Mouse (Mus musculus) MEL (cell line): ENCODE data around the gene Zfp281. TPM values are rescaled to one million over a fixed set of nuclear protein-coding genes. Genes with fewer than 3 reads are reported as not detected.

Experiments used
- DNase-seq: peaks from one replicate; pipeline ENCODE4 v3.0.0; 2011; ENCODE audit warnings: low read depth, low spot score
- H3K27ac ChIP-seq: 2 replicates; pipeline ENCODE4 v1.5.1; 2012; ENCODE audit warnings: low read depth, mild to moderate bottlenecking, control low read depth, low read length, moderate library complexity; ENCODE audit not compliant: control insufficient read depth
- H3K27me3 ChIP-seq, 2 experiments: fragments of 150-350 bp in 1 of 2; sonication (generic) in 1 of 2; 2 replicates each; pipeline ENCODE4 v1.6.1; 2012; ENCODE audit warnings: low read length in 2 of 2, mild to moderate bottlenecking in 2 of 2, improper control_type of control experiment in 1 of 2, moderate library complexity in 1 of 2; ENCODE audit not compliant: insufficient read depth in 2 of 2, control insufficient read depth in 1 of 2
- H3K36me3 ChIP-seq, 2 experiments: 2 replicates each; pipeline ENCODE4 v1.6.1; 2012 to 2014; ENCODE audit warnings: low read length in 2 of 2, improper control_type of control experiment in 1 of 2, inconsistent platforms in 1 of 2, mild to moderate bottlenecking in 1 of 2; ENCODE audit not compliant: insufficient read depth in 2 of 2, control insufficient read depth in 1 of 2
- H3K4me1 ChIP-seq, 2 experiments: fragments of 150-350 bp in 1 of 2; sonication (generic) in 1 of 2; 2 replicates each; pipeline ENCODE4 v1.6.1; 2012; ENCODE audit warnings: low read length in 2 of 2, improper control_type of control experiment in 1 of 2, mild to moderate bottlenecking in 1 of 2; ENCODE audit not compliant: insufficient read depth in 2 of 2, control insufficient read depth in 1 of 2
- H3K4me3 ChIP-seq, 2 experiments: fragments of 150-350 bp in 1 of 2; sonication (generic) in 1 of 2; 2 replicates each; pipeline ENCODE4 v1.5.1; 2012; ENCODE audit warnings: low read depth in 2 of 2, low read length in 2 of 2, mild to moderate bottlenecking in 2 of 2, moderate library complexity in 2 of 2, control low read depth in 1 of 2, improper control_type of control experiment in 1 of 2; ENCODE audit not compliant: control insufficient read depth in 1 of 2, insufficient read depth in 1 of 2
- H3K79me2 ChIP-seq: 2 replicates; pipeline ENCODE4 v1.6.1; 2012; ENCODE audit warnings: mild to moderate bottlenecking, low read length, moderate library complexity; ENCODE audit not compliant: control insufficient read depth, poor library complexity, insufficient read depth
- H3K9ac ChIP-seq: 2 replicates; pipeline ENCODE4 v1.6.1; 2012; ENCODE audit warnings: low read depth, mild to moderate bottlenecking, control low read depth, low read length, moderate library complexity; ENCODE audit not compliant: control insufficient read depth, poor library complexity, severe bottlenecking
- H3K9me3 ChIP-seq: fragments of 150-350 bp; sonication (generic); replicated peaks from 2 replicates; pipeline ENCODE4 v1.6.1; 2012; ENCODE audit warnings: mild to moderate bottlenecking, low read length, improper control_type of control experiment, moderate library complexity; ENCODE audit not compliant: insufficient read depth
- BHLHE40 ChIP-seq: IDR thresholded peaks from 2 replicates; pipeline ENCODE4 v1.6.1; 2012; ENCODE audit warnings: low read depth, mild to moderate bottlenecking, inconsistent platforms, low read length, improper control_type of control experiment, borderline replicate concordance
- CHD1 ChIP-seq: IDR thresholded peaks from 2 replicates; pipeline ENCODE4 v1.6.1; 2012; ENCODE audit warnings: low read depth, mild to moderate bottlenecking, inconsistent platforms, low read length, improper control_type of control experiment
- CTCF ChIP-seq, 3 experiments: IDR thresholded peaks in 2 of 3; conservative IDR thresholded peaks in 1 of 3; 2 replicates each; pipeline ENCODE4 v1.5.1; 2011 to 2012; ENCODE audit warnings: low read length in 3 of 3, low read depth in 2 of 3, mild to moderate bottlenecking in 2 of 3, improper control_type of control experiment in 1 of 3, inconsistent platforms in 1 of 3, mixed read lengths in 1 of 3, moderate library complexity in 1 of 3; ENCODE audit not compliant: control insufficient read depth in 1 of 3, insufficient read depth in 1 of 3, poor library complexity in 1 of 3, severe bottlenecking in 1 of 3
- E2F4 ChIP-seq: IDR thresholded peaks from 2 replicates; pipeline ENCODE4 v1.6.1; 2011; ENCODE audit warnings: low read depth, low read length, improper control_type of control experiment, borderline replicate concordance
- EP300 ChIP-seq, 2 experiments: IDR thresholded peaks; 2 replicates each; pipeline ENCODE4 v1.6.1; 2011; ENCODE audit warnings: improper control_type of control experiment in 2 of 2, low read length in 2 of 2, low read depth in 1 of 2, mild to moderate bottlenecking in 1 of 2
- HCFC1 ChIP-seq: IDR thresholded peaks from 2 replicates; pipeline ENCODE4 v1.6.1; 2012; ENCODE audit warnings: low read depth, mild to moderate bottlenecking, inconsistent platforms, low read length, improper control_type of control experiment, moderate library complexity
- KAT2A ChIP-seq: conservative IDR thresholded peaks from 2 replicates; pipeline ENCODE4 v1.6.1; 2012; ENCODE audit warnings: low read depth, low read length, improper control_type of control experiment, inconsistent platforms
- MAFK ChIP-seq: IDR thresholded peaks from 2 replicates; pipeline ENCODE4 v1.6.1; 2011; ENCODE audit warnings: low read depth, mild to moderate bottlenecking, low read length, improper control_type of control experiment, borderline replicate concordance
- MAX ChIP-seq: IDR thresholded peaks from 2 replicates; pipeline ENCODE4 v1.6.1; 2011; ENCODE audit warnings: low read length, improper control_type of control experiment
- MAZ ChIP-seq: IDR thresholded peaks from 2 replicates; pipeline ENCODE4 v1.6.1; 2012; ENCODE audit warnings: low read depth, mild to moderate bottlenecking, inconsistent platforms, low read length, improper control_type of control experiment
- MYC ChIP-seq: IDR thresholded peaks from 2 replicates; pipeline ENCODE4 v1.6.1; 2011; ENCODE audit warnings: low read depth, mild to moderate bottlenecking, low read length, improper control_type of control experiment, moderate library complexity
- NELFE ChIP-seq: IDR thresholded peaks from 2 replicates; pipeline ENCODE4 v1.6.1; 2011; ENCODE audit warnings: low read depth, low read length, improper control_type of control experiment
- POLR2AphosphoS2 ChIP-seq: IDR thresholded peaks from 2 replicates; pipeline ENCODE4 v1.6.1; 2011; ENCODE audit warnings: low read length, improper control_type of control experiment
- SMC3 ChIP-seq: IDR thresholded peaks from 2 replicates; pipeline ENCODE4 v1.6.1; 2011; ENCODE audit warnings: low read depth, low read length, improper control_type of control experiment
- TBP ChIP-seq: IDR thresholded peaks from 2 replicates; pipeline ENCODE4 v1.8.0; 2011; ENCODE audit warnings: low read depth, low read length, improper control_type of control experiment
- TCF12 ChIP-seq: IDR thresholded peaks from 2 replicates; pipeline ENCODE4 v1.6.1; 2014; ENCODE audit warnings: low read depth, mild to moderate bottlenecking, inconsistent platforms, low read length, improper control_type of control experiment, moderate library complexity
- USF1 ChIP-seq: IDR thresholded peaks from 2 replicates; pipeline ENCODE4 v1.6.1; 2014; ENCODE audit warnings: low read depth, mild to moderate bottlenecking, inconsistent platforms, low read length, improper control_type of control experiment, moderate library complexity
- USF2 ChIP-seq, 2 experiments: IDR thresholded peaks; 2 replicates each; pipeline ENCODE4 v1.6.1; 2011 to 2012; ENCODE audit warnings: improper control_type of control experiment in 2 of 2, low read length in 2 of 2, borderline replicate concordance in 1 of 2, inconsistent platforms in 1 of 2, low read depth in 1 of 2, mild to moderate bottlenecking in 1 of 2; ENCODE audit not compliant: insufficient read depth in 1 of 2
- ZC3H11A ChIP-seq: IDR thresholded peaks from 2 replicates; pipeline ENCODE4 v1.6.1; 2012; ENCODE audit warnings: low read depth, mild to moderate bottlenecking, inconsistent platforms, low read length, improper control_type of control experiment
- ZMIZ1 ChIP-seq: IDR thresholded peaks from 2 replicates; pipeline ENCODE4 v1.6.1; 2012; ENCODE audit warnings: low read depth, mild to moderate bottlenecking, inconsistent platforms, low read length, improper control_type of control experiment, moderate library complexity
- polyA plus RNA-seq, 2 experiments: library from polyadenylated mRNA; stranded (reverse) in 1 of 2; unstranded in 1 of 2; fragments of >175 nt in 1 of 2; fragments of >200 nt in 1 of 2; gene quantifications; 2 replicates each; pipeline versions ENCODE4 v1.2.1 to v1.2.4; 2012; ENCODE audit warnings: low replicate concordance in 2 of 2, low read depth in 1 of 2; ENCODE audit not compliant: insufficient read length in 2 of 2, insufficient read depth in 1 of 2, missing spikeins in 1 of 2
- total RNA-seq: library from RNA; depleted of rRNA; stranded (reverse); fragments of 300-350 nt; gene quantifications from 2 replicates; pipeline ENCODE4 v1.2.3, GENCODE M21; 2012

The Zfp281 gene
- total and polyA plus RNA-seq, 3 experiments, result 10.5 to 12.4 TPM; not detected in 1

DNA sequence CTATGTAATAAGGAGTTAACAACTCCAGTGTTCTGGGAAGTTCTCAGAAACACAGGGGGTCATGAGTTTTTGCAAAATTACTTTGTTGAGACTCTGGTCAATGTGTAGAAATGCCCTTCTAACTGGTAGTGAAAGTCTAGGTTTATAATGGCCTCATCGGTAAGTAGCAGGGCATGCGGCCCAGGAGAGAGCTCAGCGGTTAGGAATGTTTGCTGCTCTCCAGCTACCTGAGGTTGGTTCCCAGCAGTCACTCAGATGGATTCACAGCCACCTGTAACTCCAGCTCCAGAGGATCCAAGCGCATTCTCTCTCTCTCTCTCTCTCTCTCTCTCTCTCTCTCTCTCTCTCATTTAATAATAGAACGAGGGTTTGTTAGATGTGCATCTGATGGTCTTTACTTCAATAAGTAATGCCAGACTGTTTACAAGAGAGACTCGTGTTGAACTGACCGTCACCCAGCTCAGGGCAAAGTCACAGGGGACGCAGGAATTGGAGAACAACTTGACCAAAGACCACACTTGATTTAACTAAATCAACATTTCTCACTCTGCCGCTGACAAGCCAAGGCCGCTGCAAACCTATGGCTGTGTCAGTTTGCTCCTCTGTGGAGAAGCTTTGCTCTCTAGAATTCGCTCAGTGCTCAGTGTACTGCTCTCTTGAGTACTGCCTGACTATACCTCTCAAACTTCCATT is 9.8 kb upstream of the Zfp281 start:
- DNase-seq, result no peak

DNA sequence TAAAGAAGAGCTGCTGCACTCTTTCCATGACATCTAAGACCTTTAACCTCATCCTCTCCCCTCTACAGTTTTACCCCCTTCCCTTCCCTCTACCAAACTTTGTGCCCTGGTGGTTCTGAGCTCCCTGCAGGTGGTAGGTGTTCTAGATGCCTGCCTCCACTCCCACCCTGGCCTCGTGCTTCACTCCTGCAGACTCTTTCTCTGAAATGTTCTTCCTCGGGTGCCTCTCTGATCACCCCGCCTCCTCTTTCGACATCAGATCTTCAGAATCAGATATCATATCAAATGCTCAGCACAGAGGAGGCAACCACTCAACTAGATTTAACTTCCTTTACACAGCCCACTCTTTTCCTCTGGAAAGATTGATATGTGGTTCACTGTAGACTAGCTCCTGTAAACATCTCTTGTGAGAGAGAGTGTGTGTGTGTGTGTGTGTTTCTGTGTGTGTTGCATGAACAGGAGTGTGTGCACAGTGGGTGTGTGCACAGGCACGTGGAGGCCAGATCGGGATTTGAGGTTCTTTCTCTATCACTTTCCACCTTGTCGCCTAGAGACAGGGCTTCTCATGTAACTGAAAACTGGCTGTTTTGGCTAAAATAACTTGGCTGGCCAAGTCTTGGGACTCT is 7.4 kb upstream of the Zfp281 start:
- TF ChIP-seq MYC (no peak), MAZ (no peak), ZMIZ1 (no peak), TCF12 (no peak), CTCF (IDR thresholded peaks at IDR 0.05 in 2 of 3, conservative IDR thresholded peaks at IDR 0.05 in 1 of 3; ENCODE audit: control insufficient read depth in 1 of 3, insufficient read depth in 1 of 3, low read depth in 2 of 3, low read length in 3 of 3, poor library complexity in 1 of 3, severe bottlenecking in 1 of 3) (no peak), CHD1 (no peak), HCFC1 (no peak)
- Histone ChIP-seq H3K27ac (no peak overlapping the region), H3K36me3 (no peaks in the 10 kb centered on the region), H3K79me2 (no peaks in the 10 kb centered on the region), H3K9ac (no peak overlapping the region), H3K4me3 (no peak overlapping the region), H3K9me3 (no peaks in the 10 kb centered on the region), H3K4me1 (peaks cover 0 to 4% of the 10 kb centered on the region in 2 experiments; a peak in 1 of 4 replicates), H3K27me3 (peaks cover 0 to 3% of the 10 kb centered on the region in 2 experiments; a peak in 1 of 4 replicates)
- no peak for DNase-seq

More for the DNA sequence above, 9.8 kb upstream of the Zfp281 start:
- Histone ChIP-seq H3K4me1 (peaks cover 0 to 4% of the 10 kb centered on the region in 2 experiments; a peak in 1 of 4 replicates), H3K36me3 (no peaks in the 10 kb centered on the region), H3K27ac (no peak overlapping the region), H3K27me3 (peaks cover 0 to 3% of the 10 kb centered on the region in 2 experiments; a peak in 1 of 4 replicates), H3K9me3 (no peaks in the 10 kb centered on the region), H3K9ac (no peak overlapping the region), H3K79me2 (no peaks in the 10 kb centered on the region), H3K4me3 (no peak overlapping the region)
- TF ChIP-seq MYC (no peak), MAZ (no peak), EP300 (IDR thresholded peaks at IDR 0.05; ENCODE audit: low read depth in 1 of 2, low read length in 2 of 2) (no peak), MAFK (no peak), HCFC1 (no peak), ZC3H11A (no peak), KAT2A (no peak), USF1 (no peak), E2F4 (no peak), ZMIZ1 (no peak), CTCF (IDR thresholded peaks at IDR 0.05 in 2 of 3, conservative IDR thresholded peaks at IDR 0.05 in 1 of 3; ENCODE audit: control insufficient read depth in 1 of 3, insufficient read depth in 1 of 3, low read depth in 2 of 3, low read length in 3 of 3, poor library complexity in 1 of 3, severe bottlenecking in 1 of 3) (no peak), USF2 (IDR thresholded peaks at IDR 0.05; ENCODE audit: borderline replicate concordance in 1 of 2, insufficient read depth in 1 of 2, low read depth in 1 of 2, low read length in 2 of 2) (no peak), TBP (no peak), NELFE (no peak), SMC3 (no peak), POLR2AphosphoS2 (no peak), CHD1 (no peak), MAX (no peak), BHLHE40 (no peak)
